Mouse (Mus musculus) C2C12 (cell line): ENCODE results near the gene Elmo3. TPM values are rescaled to one million over a fixed set of nuclear protein-coding genes. Genes with fewer than 3 reads are reported as not detected.

ENCODE experiments used
- H3K27me3 ChIP-seq: one replicate; pipeline ENCODE4 v1.6.1; 2011; ENCODE audit not compliant: control insufficient read depth, insufficient read depth, insufficient read length
- H3K36me3 ChIP-seq: one replicate; pipeline ENCODE4 v1.6.1; 2011; ENCODE audit not compliant: control insufficient read depth, insufficient read depth
- H3K4me3 ChIP-seq: one replicate; pipeline ENCODE4 v1.5.1; 2011; ENCODE audit warnings: mild to moderate bottlenecking, control low read depth; ENCODE audit not compliant: poor library complexity, insufficient read depth, severe bottlenecking
- H3K79me2 ChIP-seq: one replicate; pipeline ENCODE4 v1.6.1; 2011; ENCODE audit not compliant: control insufficient read depth, insufficient read depth
- H3K79me3 ChIP-seq: one replicate; pipeline ENCODE4 v1.6.1; 2011; ENCODE audit warnings: low read depth, control low read depth
- H3ac ChIP-seq: one replicate; pipeline ENCODE3; 2011; ENCODE audit warnings: low read depth; ENCODE audit not compliant: control insufficient read depth, insufficient read length
- CEBPB ChIP-seq: IDR thresholded peaks from one replicate; pipeline ENCODE4 v1.6.1; 2011; ENCODE audit warnings: low read depth, mild to moderate bottlenecking, control low read depth, moderate library complexity
- CTCF ChIP-seq: IDR thresholded peaks from one replicate; pipeline ENCODE4 v1.5.1; 2011; ENCODE audit not compliant: control insufficient read depth, insufficient read depth, insufficient read length
- FOSL1 ChIP-seq: IDR thresholded peaks from one replicate; pipeline ENCODE4 v1.8.0; 2011; ENCODE audit warnings: mild to moderate bottlenecking, low read length; ENCODE audit not compliant: poor library complexity, insufficient read depth, severe bottlenecking
- MAX ChIP-seq: IDR thresholded peaks from one replicate; pipeline ENCODE4 v1.6.1; 2011; ENCODE audit warnings: mild to moderate bottlenecking, control low read depth
- MYOD1 ChIP-seq: IDR thresholded peaks from one replicate; pipeline ENCODE4 v1.6.1; 2011; ENCODE audit warnings: low read depth; ENCODE audit not compliant: control insufficient read depth, insufficient read length
- MYOG ChIP-seq: IDR thresholded peaks from one replicate; pipeline ENCODE4 v1.6.1; 2011; ENCODE audit not compliant: control insufficient read depth, insufficient read length; ENCODE audit errors: extremely low read depth
- USF1 ChIP-seq: IDR thresholded peaks from one replicate; pipeline ENCODE4 v1.6.1; 2011; ENCODE audit warnings: low read depth, mild to moderate bottlenecking, control low read depth, moderate library complexity
- polyA plus RNA-seq: library from polyadenylated mRNA; unstranded; fragments of >200 nt; fragmentation: generic; extraction: Trizol; gene quantifications from one replicate; pipeline ENCODE4 v1.2.1, GENCODE M21; 2012; ENCODE audit warnings: missing spikeins

Elmo3 gene
- polyA plus RNA-seq, 1 experiment: 0.50 TPM

GRCm38 (mm10) chr8:105299962-105300361 lies 5.4 kb upstream of the Elmo3 start:
- TF ChIP-seq MYOG: no peak
- TF ChIP-seq FOSL1: no peak
- no peak for TF ChIP-seq MYOD1
- TF ChIP-seq CEBPB: no peak
- TF ChIP-seq USF1: no peak
- TF ChIP-seq CTCF: no peak
- TF ChIP-seq MAX: no peak
- Histone ChIP-seq H3K27me3 (no peaks in the 10 kb centered on the region), H3K4me3 (no peak overlapping the region), H3K36me3 (peaks cover 56% of the 10 kb centered on the region), H3K79me3 (peaks cover 29% of the 10 kb centered on the region), H3ac (no peak overlapping the region), H3K79me2 (peaks cover 59% of the 10 kb centered on the region)

GRCm38 (mm10) chr8:105303396-105303795 lies 2.0 kb upstream of the Elmo3 start:
- H3K36me3 ChIP-seq: peaks cover 78% of the 10 kb centered on the region

GRCm38 (mm10) chr8:105303874-105304273 lies 1.5 kb upstream of the Elmo3 start:
- H3K79me3 ChIP-seq: peaks cover 16% of the 10 kb centered on the region
- peaks cover 40% of the 10 kb centered on the region for H3K79me2 ChIP-seq
- no peaks in the 10 kb centered on the region for H3K27me3 ChIP-seq
- no peak overlapping the region for H3K4me3 ChIP-seq
- no peak overlapping the region for H3ac ChIP-seq
- H3K36me3 ChIP-seq: peaks cover 78% of the 10 kb centered on the region
- TF ChIP-seq CTCF: no peak
- no peak for TF ChIP-seq USF1
- TF ChIP-seq MYOG: no peak
- TF ChIP-seq FOSL1: no peak
- no peak for TF ChIP-seq CEBPB
- no peak for TF ChIP-seq MYOD1
- no peak for TF ChIP-seq MAX

More at GRCm38 (mm10) chr8:105303396-105303795, 2.0 kb upstream of the Elmo3 start:
- H3K79me2 ChIP-seq: peaks cover 44% of the 10 kb centered on the region
- H3K4me3 ChIP-seq: no peak overlapping the region
- TF ChIP-seq FOSL1: no peak
- no peak for TF ChIP-seq MAX
- no peak for TF ChIP-seq MYOG
- no peak for TF ChIP-seq USF1
- TF ChIP-seq MYOD1: no peak
- no peak for TF ChIP-seq CEBPB
- TF ChIP-seq CTCF: no peak
- H3K27me3 ChIP-seq: no peaks in the 10 kb centered on the region
- no peak overlapping the region for H3ac ChIP-seq
- peaks cover 21% of the 10 kb centered on the region for H3K79me3 ChIP-seq

DNA sequence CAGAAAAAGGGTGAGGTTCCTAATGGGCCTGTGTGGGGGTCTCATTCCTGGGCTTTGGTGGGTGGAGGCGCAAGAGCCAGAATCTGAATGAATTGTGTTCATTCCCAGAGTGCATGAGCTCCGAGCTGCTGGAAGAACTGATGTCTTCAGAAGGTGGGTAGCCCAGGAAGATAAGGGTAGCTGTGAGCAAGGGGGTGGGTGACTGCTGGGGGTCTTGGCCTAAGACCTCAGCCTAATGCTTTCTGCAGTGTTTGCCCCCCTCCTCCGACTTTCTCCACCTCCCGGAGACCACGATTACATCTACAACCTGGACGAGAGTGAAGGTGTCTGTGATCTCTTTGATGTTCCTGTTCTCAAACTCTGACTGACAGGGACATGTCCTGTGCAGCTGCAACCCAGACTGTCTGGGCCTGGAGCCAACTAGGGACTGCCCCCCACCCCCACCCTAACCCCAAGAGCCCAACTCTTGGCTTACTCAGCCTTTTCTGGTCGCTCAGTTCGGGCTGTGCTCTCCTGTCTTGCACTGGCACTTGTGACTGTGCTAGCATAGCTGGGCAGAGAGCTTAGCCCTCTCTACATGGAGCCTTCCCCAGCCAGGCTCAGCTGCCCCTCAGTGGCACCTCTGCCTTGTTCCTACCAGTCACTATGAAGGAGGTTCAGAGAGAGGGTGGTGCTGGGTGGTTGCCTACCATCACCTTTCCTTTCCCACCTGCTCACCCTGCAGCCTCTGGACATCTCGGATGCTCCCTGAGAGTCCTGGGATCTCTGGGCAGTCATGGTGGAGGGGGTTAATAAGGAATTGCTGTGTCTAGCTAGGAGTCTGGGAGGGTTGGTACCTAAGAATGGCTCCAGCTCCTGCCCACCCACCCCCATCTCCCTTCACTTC lies 833 bp upstream of the Elmo3 start:
- Histone ChIP-seq H3K4me3 (no peak overlapping the region), H3K27me3 (no peaks in the 10 kb centered on the region), H3K79me3 (peaks cover 9% of the 10 kb centered on the region), H3ac (no peak overlapping the region), H3K79me2 (peaks cover 33% of the 10 kb centered on the region), H3K36me3 (peaks cover 73% of the 10 kb centered on the region)
- TF ChIP-seq FOSL1 (no peak), MYOD1 (peak; percentile 68), CTCF (no peak), USF1 (no peak)

DNA sequence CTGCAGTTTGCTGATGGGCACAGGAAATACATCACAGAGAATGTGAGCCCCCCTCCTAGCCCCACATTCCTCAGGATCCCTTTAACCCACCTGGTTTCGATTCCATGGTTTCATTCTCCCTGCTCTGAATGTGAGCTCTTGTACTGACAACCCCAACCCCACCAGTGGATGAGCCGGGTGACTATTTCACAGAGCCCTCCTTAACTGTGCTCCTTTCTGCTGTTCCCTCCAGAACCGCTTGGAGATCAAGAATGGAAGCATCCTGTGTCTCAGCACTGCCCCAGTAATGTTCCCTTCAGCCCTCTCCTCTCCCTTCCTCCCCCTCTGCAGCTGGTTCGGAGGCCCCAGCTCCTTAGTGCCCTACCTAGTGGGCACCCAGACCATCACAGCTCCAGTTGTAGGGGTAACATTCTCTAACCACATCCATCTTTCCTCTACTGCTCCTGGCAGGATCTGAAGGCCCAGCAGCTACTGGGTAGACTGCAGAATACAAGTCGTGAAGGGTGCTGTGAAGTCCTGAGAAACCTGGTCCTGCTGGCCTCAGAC lies 818 bp downstream of the Elmo3 start:
- H3K36me3 ChIP-seq: peaks cover 70% of the 10 kb centered on the region
- peaks cover 4% of the 10 kb centered on the region for H3K79me3 ChIP-seq
- no peak overlapping the region for H3K4me3 ChIP-seq
- no peak for TF ChIP-seq FOSL1
- TF ChIP-seq CEBPB: no peak
- TF ChIP-seq CTCF: no peak
- no peak for TF ChIP-seq MAX
- no peak for TF ChIP-seq MYOG
- no peak for TF ChIP-seq MYOD1
- TF ChIP-seq USF1: no peak
- no peaks in the 10 kb centered on the region for H3K27me3 ChIP-seq
- peaks cover 16% of the 10 kb centered on the region for H3K79me2 ChIP-seq
- no peak overlapping the region for H3ac ChIP-seq
